Mouse (Mus musculus) lung, postnatal 36 days (tissue): ENCODE results near the gene Rpp25l.
"Not testable (repeated sequence)": the region's sequence is repeated elsewhere in the genome, so short reads cannot be mapped to it uniquely, and the experiment has no call there.

Experiments
- DNase-seq: peaks from one replicate; pipeline ENCODE4 v3.0.0; 2022; ENCODE audit warnings: mixed read lengths

Rpp25l gene

GRCm38 (mm10) chr4:41696452-41696851 is 16.9 kb downstream of the Rpp25l start:
- not testable (repeated sequence) for DNase-seq

GRCm38 (mm10) chr4:41695800-41696199 is 17.5 kb downstream of the Rpp25l start:
- not testable (repeated sequence) for DNase-seq

DNA sequence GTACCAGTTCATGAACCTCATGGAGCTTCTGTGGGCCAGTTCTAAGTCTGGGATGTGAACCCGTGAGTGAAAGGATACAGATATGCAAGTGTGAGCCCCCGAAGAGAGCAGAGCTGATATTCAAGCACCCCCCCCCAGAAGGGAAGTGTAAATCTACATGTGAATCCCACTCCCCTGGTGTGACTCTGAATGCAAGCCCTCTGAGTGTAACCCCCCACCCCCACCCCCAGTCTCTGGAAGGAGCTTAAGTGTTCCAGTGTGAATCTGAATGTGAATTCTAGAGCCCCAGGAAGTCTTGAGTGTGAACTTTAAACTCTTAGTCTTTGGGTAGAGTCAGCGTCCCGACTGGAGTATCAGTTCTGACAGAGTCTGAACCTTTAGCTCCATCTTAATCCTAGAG is 19.8 kb downstream of the Rpp25l start:
- not testable (repeated sequence) for DNase-seq

- DNase-seq, result not testable (repeated sequence)
These were observed 23.3 kb downstream of the Rpp25l start for GRCm38 (mm10) chr4:41690014-41690413.

- not testable (repeated sequence) for DNase-seq
These were observed 24.8 kb downstream of the Rpp25l start for GRCm38 (mm10) chr4:41688562-41688961.

- not testable (repeated sequence) for DNase-seq
These were observed 27.3 kb downstream of the Rpp25l start for GRCm38 (mm10) chr4:41685882-41686492.

- not testable (repeated sequence) for DNase-seq
These were observed 28.3 kb downstream of the Rpp25l start for GRCm38 (mm10) chr4:41684931-41685453.

DNA sequence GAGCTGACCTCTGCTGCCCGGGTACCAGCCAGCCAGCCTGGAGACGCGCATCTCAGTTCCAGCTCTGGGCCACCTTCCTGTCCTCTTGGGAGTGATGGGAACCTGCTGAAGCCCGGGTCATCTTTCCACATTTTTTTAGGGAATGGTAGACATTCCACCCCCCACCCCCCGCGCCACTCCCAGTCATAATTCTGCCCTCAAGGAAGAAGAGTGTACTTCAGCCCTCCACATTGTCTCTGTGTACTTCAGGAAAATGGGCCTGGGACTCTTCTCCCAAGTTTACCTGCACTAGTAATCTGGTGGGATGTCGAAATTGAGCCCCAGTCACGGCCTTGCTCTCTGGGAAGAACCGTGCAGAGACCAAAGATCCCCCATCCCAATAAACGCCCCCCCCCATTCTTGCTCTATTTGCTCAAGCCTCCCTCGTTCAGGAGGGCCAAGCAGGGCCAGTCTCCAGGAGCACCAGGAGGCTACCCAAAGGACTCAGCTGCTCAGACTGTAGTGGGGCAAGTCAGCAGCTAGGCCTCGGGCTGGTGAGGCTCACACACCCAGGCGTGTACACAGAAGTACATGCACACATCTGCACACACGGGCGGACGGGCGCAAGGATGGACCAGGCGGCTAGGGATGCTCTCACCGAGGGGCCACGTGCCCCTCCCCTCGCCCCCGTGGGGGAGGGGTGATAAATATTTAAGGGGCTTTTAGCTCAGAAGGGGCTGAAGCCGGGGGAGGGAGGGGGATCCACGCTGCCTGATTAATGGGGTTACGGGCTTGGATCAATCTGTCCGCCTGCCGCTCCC is 29.0 kb downstream of the Rpp25l start:
- DNase-seq, result not testable (repeated sequence)

DNA sequence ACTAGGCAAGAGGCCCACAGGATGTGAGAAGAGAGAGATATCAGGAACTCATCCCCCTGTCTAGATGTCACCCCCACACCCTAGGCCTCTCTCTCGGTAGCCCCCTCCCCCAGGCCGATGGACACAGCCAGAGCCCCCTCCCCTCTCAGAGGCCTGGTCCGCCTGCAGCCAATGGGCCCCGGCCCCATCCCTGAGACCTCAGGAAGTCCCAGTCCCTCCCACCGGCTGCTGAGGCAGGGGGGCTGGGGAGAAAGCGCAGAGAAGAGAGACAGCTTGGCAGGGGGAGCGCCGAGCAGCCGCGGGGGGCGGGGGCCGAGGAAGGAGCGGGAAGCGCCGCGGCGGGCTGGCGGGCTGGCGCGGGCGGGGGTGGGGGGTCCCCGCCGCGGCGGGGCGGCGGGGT is 30.0 kb downstream of the Rpp25l start:
- not testable (repeated sequence) for DNase-seq

GRCm38 (mm10) chr4:41682789-41683188 is 30.5 kb downstream of the Rpp25l start:
- no peak for DNase-seq

DNA sequence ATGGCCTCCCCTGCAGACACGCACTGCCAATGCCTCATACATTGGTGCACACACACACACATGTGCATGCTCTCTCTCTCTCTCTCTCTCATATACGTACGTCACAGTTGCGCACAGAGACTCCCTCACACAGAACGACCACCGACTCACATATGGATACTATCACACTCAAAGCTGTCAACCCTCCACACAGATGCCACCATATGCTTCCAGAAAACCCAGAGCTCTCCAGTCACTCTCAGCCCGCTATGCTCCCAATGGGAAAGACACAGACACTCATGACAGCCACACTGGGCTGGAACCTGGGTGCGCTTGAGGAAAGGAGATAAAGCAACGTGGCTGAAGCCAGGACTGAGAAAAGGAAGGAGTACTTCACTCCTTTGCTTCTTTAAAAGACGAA is 31.4 kb downstream of the Rpp25l start:
- no peak for DNase-seq

DNA sequence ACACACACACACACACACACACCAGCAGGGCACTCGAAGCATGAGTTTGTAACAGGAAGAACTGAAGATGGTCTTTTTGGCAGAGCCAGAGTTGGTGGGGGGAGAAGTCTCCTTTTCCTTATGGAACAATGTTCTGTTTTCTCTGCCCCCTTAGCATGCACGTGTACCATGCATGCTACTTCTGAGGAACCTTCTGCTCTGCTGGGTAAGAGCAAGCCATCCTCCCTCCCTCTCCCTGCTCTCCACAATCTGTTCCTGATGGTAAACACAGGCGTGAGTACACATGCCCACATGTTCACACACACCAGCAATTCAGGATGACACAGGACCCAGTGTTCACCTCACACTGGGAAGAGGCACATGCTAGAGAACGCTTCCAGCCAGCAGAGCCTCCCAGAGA is 32.2 kb downstream of the Rpp25l start:
- no peak for DNase-seq

GRCm38 (mm10) chr4:41679291-41679690 is 34.0 kb downstream of the Rpp25l start:
- DNase-seq, result no peak

- DNase-seq, result no peak
These were observed 34.5 kb downstream of the Rpp25l start for GRCm38 (mm10) chr4:41678863-41679262.

- no peak for DNase-seq
These were observed 36.2 kb downstream of the Rpp25l start for GRCm38 (mm10) chr4:41677006-41677629.

GRCm38 (mm10) chr4:41676248-41677005 is 36.9 kb downstream of the Rpp25l start:
- no peak for DNase-seq

GRCm38 (mm10) chr4:41673186-41673585 is 40.1 kb downstream of the Rpp25l start:
- no peak for DNase-seq

GRCm38 (mm10) chr4:41672522-41672963 is 40.8 kb downstream of the Rpp25l start:
- no peak for DNase-seq

- no peak for DNase-seq
These were observed 41.3 kb downstream of the Rpp25l start for GRCm38 (mm10) chr4:41671963-41672480.

GRCm38 (mm10) chr4:41671500-41671899 is 41.8 kb downstream of the Rpp25l start:
- DNase-seq, result no peak

DNA sequence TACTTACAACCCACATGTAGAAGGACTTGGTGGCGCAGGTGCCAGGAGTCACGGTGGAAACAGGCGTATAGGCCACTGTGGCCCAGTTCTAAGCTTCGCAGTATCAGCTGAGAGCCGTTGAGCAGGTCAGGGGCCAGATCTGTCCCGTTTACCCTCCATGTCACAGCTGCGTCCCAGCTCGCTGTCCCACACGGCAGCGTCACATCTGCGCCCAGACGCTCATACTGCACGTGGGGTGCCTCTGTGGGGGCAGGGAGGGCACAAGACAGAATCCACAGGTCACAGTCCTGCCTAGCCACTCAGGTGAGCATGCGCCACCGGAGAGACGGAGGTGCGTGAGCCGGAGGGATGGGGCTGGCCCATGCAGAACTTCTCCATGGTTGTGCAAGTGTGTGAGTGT is 42.5 kb downstream of the Rpp25l start:
- DNase-seq, result no peak

GRCm38 (mm10) chr4:41666646-41667045 is 46.7 kb downstream of the Rpp25l start:
- DNase-seq, result no peak
